Mouse (Mus musculus): ENCODE measurements around the gene D7Ertd443e. TPM values are rescaled to one million over a fixed set of nuclear protein-coding genes. Genes with fewer than 3 reads are reported as not detected.
A peak's percentile ranks its signal among the peaks of the same experiment; 100 is the strongest.

D7Ertd443e gene
- total RNA-seq (2014; fragmentation: Nextera tagmentation): not detected in 2 replicates
- total RNA-seq (2017): not detected in 2 replicates

GRCm38 (mm10) chr7:134385561-134385960, at the start of gene D7Ertd443e:
Gene D7Ertd443e, minus strand, starts transcription at chr7:134385661.
- ATAC-seq (replicated peaks; ENCODE audit: low FRiP score, low TSS enrichment, poor library complexity, severe bottlenecking): no peak

DNA sequence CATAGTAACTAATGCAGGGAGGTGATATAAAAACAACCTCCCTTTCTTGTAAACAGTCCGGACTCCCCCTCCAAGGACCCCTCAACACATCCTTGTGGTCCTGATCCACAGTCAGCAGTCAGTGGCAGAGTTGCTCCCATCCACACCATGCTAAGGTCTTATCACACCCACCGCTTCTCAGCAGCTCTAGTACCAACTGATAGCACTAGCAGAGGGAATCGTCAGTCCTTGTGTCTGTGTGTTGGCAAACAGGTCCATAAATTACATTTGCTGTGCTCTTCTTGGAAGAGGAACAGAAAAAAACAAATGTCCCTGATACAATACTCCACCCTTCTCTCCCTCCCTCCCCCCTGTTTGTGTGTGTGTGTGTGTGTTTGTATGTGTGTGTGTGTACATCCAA, 46.2 kb upstream of the D7Ertd443e start:
- no peak for ATAC-seq (replicated peaks; ENCODE audit: low FRiP score, low TSS enrichment, poor library complexity, severe bottlenecking)

- no peak for ATAC-seq (replicated peaks; ENCODE audit: low FRiP score, low TSS enrichment, poor library complexity, severe bottlenecking)
Observed at GRCm38 (mm10) chr7:134428676-134429075, 43.2 kb upstream of the D7Ertd443e start.

- ATAC-seq (replicated peaks; ENCODE audit: low FRiP score, low TSS enrichment, poor library complexity, severe bottlenecking): no peak
Observed at GRCm38 (mm10) chr7:134415014-134415413, 29.6 kb upstream of the D7Ertd443e start.

GRCm38 (mm10) chr7:134414005-134414690, 28.7 kb upstream of the D7Ertd443e start:
- ATAC-seq (replicated peaks; ENCODE audit: low FRiP score, low TSS enrichment, poor library complexity, severe bottlenecking): peak; percentile 85

DNA sequence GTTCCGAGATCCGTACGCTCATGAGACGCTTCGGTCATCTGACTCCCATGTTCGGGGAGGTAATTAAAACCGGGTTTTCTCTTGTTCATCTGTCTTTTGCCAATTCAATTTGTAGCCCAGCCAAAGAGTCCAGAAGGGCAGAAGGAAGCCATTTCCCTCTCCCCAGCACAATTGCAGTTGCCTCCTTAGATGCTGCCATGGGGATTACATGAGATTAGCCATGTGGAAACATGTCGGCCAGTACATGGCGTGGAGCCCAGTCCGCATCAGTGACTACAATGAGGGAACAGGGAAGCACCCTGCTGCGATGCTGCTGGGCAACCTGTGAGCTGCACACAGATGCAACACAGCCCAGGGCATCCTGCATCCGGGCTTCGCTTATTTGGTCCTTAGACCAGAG, 23.2 kb upstream of the D7Ertd443e start:
- no peak for ATAC-seq (replicated peaks; ENCODE audit: low FRiP score, low TSS enrichment, poor library complexity, severe bottlenecking)

DNA sequence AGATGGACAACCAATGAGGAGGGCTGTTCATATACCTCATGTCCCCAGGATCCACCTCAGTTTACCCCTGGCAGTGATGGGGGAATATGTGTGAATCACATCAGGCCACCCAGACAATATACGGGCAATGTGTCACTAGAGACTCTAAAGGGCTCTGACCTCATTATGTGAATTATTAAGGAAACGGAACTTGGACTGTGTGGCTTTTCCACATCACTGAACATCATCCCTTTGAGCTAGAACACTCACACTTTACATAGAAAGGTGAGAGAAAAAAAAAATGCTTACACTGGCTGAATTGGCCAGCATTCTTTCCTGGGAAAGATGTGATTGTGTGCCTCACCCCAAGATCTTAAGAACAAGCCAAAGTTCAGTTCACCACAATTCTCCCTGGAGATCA, 15.3 kb upstream of the D7Ertd443e start:
- no peak for ATAC-seq (replicated peaks; ENCODE audit: low FRiP score, low TSS enrichment, poor library complexity, severe bottlenecking)

DNA sequence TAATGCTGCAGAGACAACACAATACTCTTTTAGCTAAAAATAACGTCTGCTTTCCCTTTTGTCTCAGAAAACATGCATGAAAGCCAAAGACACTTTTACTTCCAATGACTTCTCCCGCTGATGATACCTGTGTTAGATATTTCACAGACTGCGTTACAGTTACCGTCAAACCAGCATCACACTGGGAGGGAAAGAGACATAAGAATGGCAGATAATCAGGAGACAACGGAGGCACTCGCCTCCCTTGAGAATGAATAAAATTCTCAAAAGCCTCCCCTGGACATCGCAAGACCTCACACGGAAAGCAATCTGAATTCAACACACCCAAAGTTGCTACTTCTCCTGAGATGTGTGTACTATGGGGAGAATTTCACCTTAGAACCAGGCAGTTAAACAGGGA, 11.3 kb upstream of the D7Ertd443e start:
- ATAC-seq (replicated peaks; ENCODE audit: low FRiP score, low TSS enrichment, poor library complexity, severe bottlenecking): no peak

GRCm38 (mm10) chr7:134382791-134383190, 2.7 kb downstream of the D7Ertd443e start:
- no peak for ATAC-seq (replicated peaks; ENCODE audit: low FRiP score, low TSS enrichment, poor library complexity, severe bottlenecking)

GRCm38 (mm10) chr7:134381407-134381861, 4.0 kb downstream of the D7Ertd443e start:
- ATAC-seq (replicated peaks; ENCODE audit: low FRiP score, low TSS enrichment, poor library complexity, severe bottlenecking): peak; percentile 69; the same call in 1 of the 2 replicates

- ATAC-seq (replicated peaks; ENCODE audit: low FRiP score, low TSS enrichment, poor library complexity, severe bottlenecking): peak; percentile 76
Observed at GRCm38 (mm10) chr7:134378273-134378672, 7.2 kb downstream of the D7Ertd443e start.

GRCm38 (mm10) chr7:134376786-134377185, 8.7 kb downstream of the D7Ertd443e start:
- ATAC-seq (replicated peaks; ENCODE audit: low FRiP score, low TSS enrichment, poor library complexity, severe bottlenecking): no peak

DNA sequence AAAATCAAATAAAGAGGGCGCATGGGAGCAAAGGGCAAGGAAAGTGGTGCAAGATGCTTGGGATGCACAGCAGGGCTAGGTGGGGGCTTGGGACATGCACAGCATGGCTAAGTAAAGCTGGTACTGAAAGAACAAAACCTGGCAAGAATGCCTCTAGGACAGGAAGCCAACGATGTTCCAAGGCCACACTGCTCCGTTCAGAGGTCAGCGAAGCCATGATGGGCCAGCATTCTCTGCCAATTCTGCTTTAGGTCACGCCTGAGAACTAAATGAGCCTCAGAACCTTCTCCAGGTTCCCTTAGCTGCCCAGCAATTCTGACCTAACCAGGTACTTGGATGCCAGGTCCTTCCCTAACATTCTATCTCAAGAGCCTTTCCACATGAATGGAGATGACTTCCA, 13.2 kb downstream of the D7Ertd443e start:
- no peak for ATAC-seq (replicated peaks; ENCODE audit: low FRiP score, low TSS enrichment, poor library complexity, severe bottlenecking)

DNA sequence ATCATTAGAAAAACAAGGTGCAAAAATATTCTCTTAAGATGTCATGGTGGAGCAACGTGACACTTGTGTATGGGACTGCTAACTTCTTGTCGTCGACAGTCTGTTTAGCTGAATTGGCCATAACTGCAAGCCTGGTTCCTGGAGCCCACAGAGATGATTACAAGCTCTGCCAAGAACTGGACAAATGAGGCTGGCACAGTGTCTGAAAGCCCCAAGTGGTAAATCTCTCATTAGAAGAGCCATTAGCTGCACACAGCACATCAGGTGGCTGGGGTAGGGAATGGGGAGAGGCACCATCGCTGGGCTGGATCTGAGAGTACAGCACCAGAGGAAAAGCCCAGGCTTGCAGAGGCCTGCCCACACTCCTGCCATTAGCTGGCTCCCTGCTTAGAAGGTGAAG, 16.2 kb downstream of the D7Ertd443e start:
- no peak for ATAC-seq (replicated peaks; ENCODE audit: low FRiP score, low TSS enrichment, poor library complexity, severe bottlenecking)

DNA sequence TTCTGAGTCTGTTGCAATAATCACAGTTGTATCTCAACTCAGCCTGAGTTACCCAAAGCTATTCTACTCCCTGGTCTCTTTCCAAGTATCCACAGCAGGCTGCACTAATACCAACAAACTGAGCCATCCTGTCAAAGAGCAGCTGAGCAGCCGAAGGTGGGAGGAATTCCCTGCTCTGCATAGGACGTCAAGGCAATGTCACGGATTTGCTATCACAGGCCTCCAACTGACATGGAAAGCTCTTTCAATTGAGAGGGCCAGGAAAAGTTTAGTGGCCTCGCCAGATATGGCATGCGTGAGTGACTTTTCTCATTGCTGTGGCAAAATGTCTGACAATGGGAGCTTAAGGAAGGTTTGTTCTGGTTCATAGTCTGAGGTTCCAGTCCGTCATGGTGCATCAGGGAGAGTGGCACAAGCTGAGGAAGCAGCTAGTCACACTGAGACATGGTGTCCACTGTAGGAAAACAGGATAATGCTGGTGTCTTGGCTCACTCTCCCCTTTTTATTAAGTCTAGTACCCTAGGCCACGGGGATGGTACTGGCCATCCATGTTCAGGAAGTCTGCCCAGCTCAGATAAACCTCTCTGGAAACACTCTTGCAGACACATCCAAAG, 23.1 kb downstream of the D7Ertd443e start:
- no peak for ATAC-seq (replicated peaks; ENCODE audit: low FRiP score, low TSS enrichment, poor library complexity, severe bottlenecking)

GRCm38 (mm10) chr7:134348825-134349224, 36.6 kb downstream of the D7Ertd443e start:
- peak; percentile 94 for ATAC-seq (replicated peaks; ENCODE audit: low FRiP score, low TSS enrichment, poor library complexity, severe bottlenecking)

- no peak for ATAC-seq (replicated peaks; ENCODE audit: low FRiP score, low TSS enrichment, poor library complexity, severe bottlenecking)
Observed at GRCm38 (mm10) chr7:134342202-134342601, 43.3 kb downstream of the D7Ertd443e start.

DNA sequence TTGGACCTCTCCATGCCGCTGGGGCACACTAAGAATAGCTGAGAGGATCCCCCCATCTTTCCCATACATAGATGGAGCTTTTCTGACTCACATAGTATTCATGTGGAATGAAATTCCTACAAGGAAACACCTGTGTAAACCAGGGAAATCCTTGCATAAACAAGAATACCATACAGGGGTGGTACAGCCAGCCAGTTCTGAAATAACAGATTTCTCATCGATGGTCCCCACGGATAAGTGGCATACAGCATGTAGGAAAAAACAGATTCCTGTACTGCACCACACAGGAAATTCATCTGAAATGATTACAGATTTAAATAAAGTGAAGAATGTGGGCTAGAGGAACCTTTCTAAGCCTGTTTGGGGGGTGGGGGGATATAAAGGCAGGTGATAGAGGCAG, 49.5 kb downstream of the D7Ertd443e start:
- ATAC-seq (replicated peaks; ENCODE audit: low FRiP score, low TSS enrichment, poor library complexity, severe bottlenecking): no peak

- ATAC-seq (replicated peaks; ENCODE audit: low FRiP score, low TSS enrichment, poor library complexity, severe bottlenecking): no peak
Observed at GRCm38 (mm10) chr7:134320979-134321378, 64.5 kb downstream of the D7Ertd443e start.

- ATAC-seq (replicated peaks; ENCODE audit: low FRiP score, low TSS enrichment, poor library complexity, severe bottlenecking): no peak
Observed at GRCm38 (mm10) chr7:134302084-134302483, 83.4 kb downstream of the D7Ertd443e start.

- peak; percentile 63; the same call in 1 of the 2 replicates for ATAC-seq (replicated peaks; ENCODE audit: low FRiP score, low TSS enrichment, poor library complexity, severe bottlenecking)
Observed at GRCm38 (mm10) chr7:134301285-134301684, 84.2 kb downstream of the D7Ertd443e start.

Data from megakaryocyte-erythroid progenitor cell, adult 5-6 weeks (primary cell).